Mouse (Mus musculus) cerebellum, adult 11 months (tissue): ENCODE data around the gene Erich6.

Experiments used
- DNase-seq: peaks from one replicate; pipeline ENCODE4 v3.0.0; 2022

Gene Erich6

GRCm38 (mm10) chr3:58636406-58637295, at the start of gene Erich6:
Erich6 (minus strand) TSS chr3:58637207.
- peak; percentile 15 for DNase-seq

- DNase-seq = no peak
Observed at GRCm38 (mm10) chr3:58686206-58686921, 49.4 kb upstream of the Erich6 start.

GRCm38 (mm10) chr3:58685396-58685795, 48.4 kb upstream of the Erich6 start:
- no peak for DNase-seq

- no peak for DNase-seq
Observed at GRCm38 (mm10) chr3:58683346-58683745, 46.3 kb upstream of the Erich6 start.

GRCm38 (mm10) chr3:58682336-58682735, 45.3 kb upstream of the Erich6 start:
- no peak for DNase-seq

- DNase-seq = no peak
Observed at GRCm38 (mm10) chr3:58681831-58682230, 44.8 kb upstream of the Erich6 start.

- no peak for DNase-seq
Observed at GRCm38 (mm10) chr3:58680943-58681637, 44.1 kb upstream of the Erich6 start.

GRCm38 (mm10) chr3:58679996-58680395, 43.0 kb upstream of the Erich6 start:
- no peak for DNase-seq

- DNase-seq = no peak
Observed at GRCm38 (mm10) chr3:58678905-58679304, 41.9 kb upstream of the Erich6 start.

- no peak for DNase-seq
Observed at GRCm38 (mm10) chr3:58678384-58678783, 41.4 kb upstream of the Erich6 start.

- no peak for DNase-seq
Observed at GRCm38 (mm10) chr3:58677615-58678014, 40.6 kb upstream of the Erich6 start.

GRCm38 (mm10) chr3:58673295-58673694, 36.3 kb upstream of the Erich6 start:
- no peak for DNase-seq

GRCm38 (mm10) chr3:58672481-58673183, 35.6 kb upstream of the Erich6 start:
- no peak for DNase-seq

GRCm38 (mm10) chr3:58671616-58672250, 34.7 kb upstream of the Erich6 start:
- DNase-seq = no peak

- DNase-seq = no peak
Observed at GRCm38 (mm10) chr3:58663970-58664369, 27.0 kb upstream of the Erich6 start.

GRCm38 (mm10) chr3:58660636-58661035, 23.6 kb upstream of the Erich6 start:
- no peak for DNase-seq

GRCm38 (mm10) chr3:58657356-58657755, 20.3 kb upstream of the Erich6 start:
- DNase-seq = no peak

GRCm38 (mm10) chr3:58655362-58656130, 18.5 kb upstream of the Erich6 start:
- peak; percentile 62 for DNase-seq

- DNase-seq = no peak
Observed at GRCm38 (mm10) chr3:58653907-58654306, 16.9 kb upstream of the Erich6 start.

GRCm38 (mm10) chr3:58650328-58650727, 13.3 kb upstream of the Erich6 start:
- DNase-seq = no peak

- no peak for DNase-seq
Observed at GRCm38 (mm10) chr3:58647179-58647578, 10.2 kb upstream of the Erich6 start.
